Mouse (Mus musculus): ENCODE measurements around the gene Rpl23. TPM values are rescaled to one million over a fixed set of nuclear protein-coding genes. Genes with fewer than 3 reads are reported as not detected.

Gene Rpl23
- polyA plus RNA-seq, 1 experiment from 2014 or later, result 632 TPM

GRCm38 (mm10) chr11:97779968-97780701, 2.1 kb downstream of the Rpl23 start:
- H3K4me2 ChIP-seq, result peak overlapping the region; percentile 70
- peaks cover 58% of the 10 kb centered on the region for H3K36me3 ChIP-seq
- H3K9ac ChIP-seq, result peak overlapping the region; percentile 97
- no peaks in the 10 kb centered on the region for H3K9me3 ChIP-seq
- no peak for ATAC-seq (ENCODE audit: insufficient number of reproducible peaks, insufficient read depth, low FRiP score, low TSS enrichment, low read depth)
- H3K4me3 ChIP-seq, result peak overlapping the region; percentile 79
- 81% methylated on average over 2 of the region's 2 CpGs for WGBS
- no peak overlapping the region for H3K27ac ChIP-seq
- peaks cover 20% of the 10 kb centered on the region for H3K4me1 ChIP-seq
- no peaks in the 10 kb centered on the region for H3K27me3 ChIP-seq

GRCm38 (mm10) chr11:97778918-97779317, 3.3 kb downstream of the Rpl23 start:
- Histone ChIP-seq H3K9me3 (no peaks in the 10 kb centered on the region), H3K36me3 (peaks cover 58% of the 10 kb centered on the region), H3K27ac (no peak overlapping the region), H3K9ac (no peak overlapping the region), H3K4me2 (no peak overlapping the region), H3K4me3 (0 out of 2 replicates have a peak overlapping the region, but pooled peaks have one; percentile 2), H3K27me3 (no peaks in the 10 kb centered on the region), H3K4me1 (peaks cover 20% of the 10 kb centered on the region)
- ATAC-seq (ENCODE audit: insufficient number of reproducible peaks, insufficient read depth, low FRiP score, low TSS enrichment, low read depth), result no peak
- 98% methylated on average over 1 of the region's 1 CpGs for WGBS

GRCm38 (mm10) chr11:97777129-97777529, 5.1 kb downstream of the Rpl23 start:
- H3K9ac ChIP-seq, result no peak overlapping the region
- no peak overlapping the region for H3K4me3 ChIP-seq
- no peaks in the 10 kb centered on the region for H3K27me3 ChIP-seq
- ATAC-seq (ENCODE audit: insufficient number of reproducible peaks, insufficient read depth, low FRiP score, low TSS enrichment, low read depth), result no peak
- no peak overlapping the region for H3K27ac ChIP-seq
- H3K36me3 ChIP-seq, result peaks cover 58% of the 10 kb centered on the region
- peaks cover 16% of the 10 kb centered on the region for H3K4me1 ChIP-seq
- H3K9me3 ChIP-seq, result no peaks in the 10 kb centered on the region
- WGBS, result 41% methylated on average over 2 of the region's 2 CpGs
- H3K4me2 ChIP-seq, result no peak overlapping the region

- no peak overlapping the region for H3K4me2 ChIP-seq
- no peak overlapping the region for H3K27ac ChIP-seq
- H3K36me3 ChIP-seq, result peaks cover 58% of the 10 kb centered on the region
- no peak for ATAC-seq (ENCODE audit: insufficient number of reproducible peaks, insufficient read depth, low FRiP score, low TSS enrichment, low read depth)
- 58% methylated on average over 5 of the region's 5 CpGs for WGBS
- H3K4me1 ChIP-seq, result peaks cover 16% of the 10 kb centered on the region
- H3K27me3 ChIP-seq, result no peaks in the 10 kb centered on the region
- no peaks in the 10 kb centered on the region for H3K9me3 ChIP-seq
- H3K9ac ChIP-seq, result no peak overlapping the region
- no peak overlapping the region for H3K4me3 ChIP-seq
Observed at GRCm38 (mm10) chr11:97776497-97777128, 5.6 kb downstream of the Rpl23 start.

- Histone ChIP-seq H3K27me3 (no peaks in the 10 kb centered on the region), H3K4me2 (no peak within 1 kb of the TSS), H3K4me1 (peaks cover 12% of the 10 kb centered on the region), H3K27ac (0 out of 2 replicates have a peak within 1 kb of the TSS, but pooled peaks have one; percentile 34), H3K9ac (no peak within 1 kb of the TSS), H3K9me3 (no peaks in the 10 kb centered on the region), H3K4me3 (no peak within 1 kb of the TSS), H3K36me3 (peaks cover 56% of the 10 kb centered on the region)
- WGBS, result 52% methylated on average over 17 of the region's 17 CpGs
- no peak for ATAC-seq (ENCODE audit: insufficient number of reproducible peaks, insufficient read depth, low FRiP score, low TSS enrichment, low read depth)
Observed at GRCm38 (mm10) chr11:97775808-97776496, 6.3 kb downstream of the Rpl23 start, which contains the start of gene 1700001P01Rik. Gene 1700001P01Rik, minus strand, starts transcription at chr11:97775918.

- Histone ChIP-seq H3K27me3 (no peaks in the 10 kb centered on the region), H3K4me3 (no peak overlapping the region), H3K4me2 (no peak overlapping the region), H3K27ac (0 out of 2 replicates have a peak overlapping the region, but pooled peaks have one; percentile 34), H3K9ac (no peak overlapping the region), H3K4me1 (peaks cover 5% of the 10 kb centered on the region), H3K36me3 (peaks cover 48% of the 10 kb centered on the region), H3K9me3 (no peaks in the 10 kb centered on the region)
- WGBS, result 79% methylated on average over 13 of the region's 13 CpGs
- peak; percentile 37; the same call in 1 of the 2 replicates for ATAC-seq (ENCODE audit: insufficient number of reproducible peaks, insufficient read depth, low FRiP score, low TSS enrichment, low read depth)
Observed at GRCm38 (mm10) chr11:97775186-97775585, 7.1 kb downstream of the Rpl23 start.

- WGBS, result 82% methylated on average over 14 of the region's 14 CpGs
- Histone ChIP-seq H3K4me2 (no peak overlapping the region), H3K27ac (no peak overlapping the region), H3K9me3 (no peaks in the 10 kb centered on the region), H3K4me1 (no peaks in the 10 kb centered on the region), H3K4me3 (no peak overlapping the region), H3K36me3 (peaks cover 12% of the 10 kb centered on the region), H3K9ac (no peak overlapping the region), H3K27me3 (no peaks in the 10 kb centered on the region)
- ATAC-seq (ENCODE audit: insufficient number of reproducible peaks, insufficient read depth, low FRiP score, low TSS enrichment, low read depth), result no peak
Observed at GRCm38 (mm10) chr11:97771410-97771809, 10.8 kb downstream of the Rpl23 start.

- Histone ChIP-seq H3K9ac (no peak overlapping the region), H3K36me3 (no peaks in the 10 kb centered on the region), H3K27me3 (no peaks in the 10 kb centered on the region), H3K4me2 (no peak overlapping the region), H3K4me3 (no peak overlapping the region), H3K27ac (no peak overlapping the region), H3K4me1 (peaks cover 12% of the 10 kb centered on the region), H3K9me3 (no peaks in the 10 kb centered on the region)
- no peak for ATAC-seq (ENCODE audit: insufficient number of reproducible peaks, insufficient read depth, low FRiP score, low TSS enrichment, low read depth)
- WGBS, result 40% methylated on average over 2 of the region's 2 CpGs
Observed at GRCm38 (mm10) chr11:97769704-97770103, 12.5 kb downstream of the Rpl23 start.

- ATAC-seq (ENCODE audit: insufficient number of reproducible peaks, insufficient read depth, low FRiP score, low TSS enrichment, low read depth), result peak; percentile 83
- peak within 1 kb of the TSS; percentile 88 for H3K4me2 ChIP-seq
- H3K27ac ChIP-seq, result peak within 1 kb of the TSS; percentile 95
- peaks cover 18% of the 10 kb centered on the region for H3K4me1 ChIP-seq
- WGBS, result under 1% methylated on average over 38 of the region's 38 CpGs
- H3K36me3 ChIP-seq, result peaks cover 30% of the 10 kb centered on the region
- peak within 1 kb of the TSS; percentile 93 for H3K4me3 ChIP-seq
- H3K9me3 ChIP-seq, result no peaks in the 10 kb centered on the region
- H3K9ac ChIP-seq, result peak within 1 kb of the TSS; percentile 93
- H3K27me3 ChIP-seq, result no peaks in the 10 kb centered on the region
Observed at GRCm38 (mm10) chr11:97766154-97766881, 15.9 kb downstream of the Rpl23 start, which contains the start of gene Cwc25. Gene Cwc25, minus strand, starts transcription at chr11:97766556.

- Histone ChIP-seq H3K9ac (no peak overlapping the region), H3K9me3 (no peaks in the 10 kb centered on the region), H3K4me2 (no peak overlapping the region), H3K4me3 (no peak overlapping the region), H3K36me3 (peaks cover 73% of the 10 kb centered on the region), H3K27ac (no peak overlapping the region), H3K4me1 (peaks cover 18% of the 10 kb centered on the region), H3K27me3 (no peaks in the 10 kb centered on the region)
- ATAC-seq (ENCODE audit: insufficient number of reproducible peaks, insufficient read depth, low FRiP score, low TSS enrichment, low read depth), result no peak
Observed at GRCm38 (mm10) chr11:97761638-97762037, 20.6 kb downstream of the Rpl23 start.

- Histone ChIP-seq H3K27ac (no peak overlapping the region), H3K4me3 (no peak overlapping the region), H3K36me3 (peaks cover 89% of the 10 kb centered on the region), H3K9me3 (no peaks in the 10 kb centered on the region), H3K4me1 (no peaks in the 10 kb centered on the region), H3K9ac (no peak overlapping the region), H3K4me2 (no peak overlapping the region), H3K27me3 (no peaks in the 10 kb centered on the region)
- no peak for ATAC-seq (ENCODE audit: insufficient number of reproducible peaks, insufficient read depth, low FRiP score, low TSS enrichment, low read depth)
- WGBS, result 89% methylated on average over 6 of the region's 6 CpGs
Observed at GRCm38 (mm10) chr11:97758942-97759341, 23.3 kb downstream of the Rpl23 start.
